Mouse (Mus musculus) neural tube, embryonic 13.5 days (tissue): Measurements from ENCODE around the gene Fam234b. TPM values are rescaled to one million over a fixed set of nuclear protein-coding genes. Genes with fewer than 3 reads are reported as not detected.

Experiments used
- ATAC-seq: fragments of 200-750 bp; cut with Nextera tagmentation; 2 replicates; pipeline ENCODE4 v1.8.0; 2017; ENCODE audit warnings: low read depth, mild to moderate bottlenecking, moderate TSS enrichment, moderate library complexity
- H3K27ac ChIP-seq: fragments of 300-500 bp; sonication (generic); replicated peaks from 2 replicates; pipeline ENCODE4 v1.5.1; 2015; ENCODE audit warnings: moderate library complexity, mild to moderate bottlenecking, inconsistent platforms
- H3K27me3 ChIP-seq: fragments of 300-500 bp; sonication (generic); 2 replicates; pipeline ENCODE4 v1.6.1; 2015; ENCODE audit warnings: mild to moderate bottlenecking, inconsistent platforms
- H3K36me3 ChIP-seq: fragments of 300-500 bp; sonication (generic); 2 replicates; pipeline ENCODE4 v1.6.1; 2015; ENCODE audit warnings: mild to moderate bottlenecking, inconsistent platforms
- H3K4me1 ChIP-seq: fragments of 300-500 bp; sonication (generic); replicated peaks from 2 replicates; pipeline ENCODE4 v1.6.1; 2015; ENCODE audit warnings: inconsistent platforms
- H3K4me2 ChIP-seq: fragments of 300-500 bp; sonication (generic); 2 replicates; pipeline ENCODE4 v1.6.1; 2015; ENCODE audit warnings: inconsistent platforms, mild to moderate bottlenecking, moderate library complexity
- H3K4me3 ChIP-seq: fragments of 300-500 bp; sonication (generic); 2 replicates; pipeline ENCODE4 v1.5.1; 2015; ENCODE audit warnings: mild to moderate bottlenecking, inconsistent platforms
- H3K9ac ChIP-seq: fragments of 300-500 bp; sonication (generic); 2 replicates; pipeline ENCODE4 v1.6.1; 2015; ENCODE audit warnings: moderate library complexity, mild to moderate bottlenecking, inconsistent platforms
- H3K9me3 ChIP-seq: fragments of 300-500 bp; sonication (generic); 2 replicates; pipeline ENCODE4 v1.6.1; 2016; ENCODE audit warnings: inconsistent platforms
- WGBS: fragments of 180-500 bp; shearing (Covaris S2); methylation state at CpG from one replicate; pipeline ENCODE4 v1.1.7; 2015; 5-methylcytosine and 5-hydroxymethylcytosine counted together
- polyA plus RNA-seq: library from polyadenylated mRNA; unstranded; fragments of >200 nt; fragmentation: Nextera tagmentation; extraction: Ambion mirVana; gene quantifications from 2 replicates; pipeline ENCODE4 v1.2.1, GENCODE M21; 2015

Fam234b gene
- 82.9 and 92.2 TPM in 2 replicates for polyA plus RNA-seq

DNA sequence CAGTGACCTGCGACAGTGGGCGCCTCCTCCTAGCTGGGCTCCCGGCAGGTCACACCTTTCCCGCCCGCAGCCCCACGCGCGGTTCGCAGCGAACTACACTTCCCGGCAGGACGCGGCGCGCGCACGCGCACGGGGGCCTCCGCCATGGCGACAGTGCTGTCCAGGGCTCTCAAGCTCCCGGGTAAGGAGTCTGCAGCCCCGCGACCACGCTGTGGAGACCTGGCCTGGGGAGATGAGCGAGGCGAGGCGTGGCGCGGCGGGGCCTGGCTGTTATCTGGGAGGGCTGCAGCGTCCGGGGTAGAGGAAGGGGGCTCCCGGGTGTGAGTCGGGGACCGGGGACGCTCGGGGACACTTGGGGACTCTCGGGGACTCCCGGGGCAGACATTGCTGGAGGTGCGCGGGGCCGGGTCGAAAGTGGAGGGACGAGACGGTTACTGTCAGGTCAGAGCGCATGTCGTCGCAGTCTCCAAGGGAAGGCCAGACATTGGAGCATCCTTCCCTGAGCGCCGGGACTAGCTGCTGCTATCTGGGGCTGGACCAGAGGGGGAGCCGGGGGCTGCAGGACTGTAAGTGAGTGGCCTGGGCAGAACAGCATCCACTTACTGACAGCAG, at the start of gene Fam234b, which contains the start of gene Hebp1:
Gene Fam234b (plus strand): TSS at position 57 of the 612 bp plus-strand sequence.
Gene Hebp1 (minus strand): TSS at position 102 of the 612 bp plus-strand sequence.
- WGBS = under 1% methylated on average over 52 of the region's 52 CpGs
- peak within 1 kb of the TSS; percentile 91 for H3K27ac ChIP-seq
- H3K27me3 ChIP-seq = no peaks in the 10 kb centered on the region

DNA sequence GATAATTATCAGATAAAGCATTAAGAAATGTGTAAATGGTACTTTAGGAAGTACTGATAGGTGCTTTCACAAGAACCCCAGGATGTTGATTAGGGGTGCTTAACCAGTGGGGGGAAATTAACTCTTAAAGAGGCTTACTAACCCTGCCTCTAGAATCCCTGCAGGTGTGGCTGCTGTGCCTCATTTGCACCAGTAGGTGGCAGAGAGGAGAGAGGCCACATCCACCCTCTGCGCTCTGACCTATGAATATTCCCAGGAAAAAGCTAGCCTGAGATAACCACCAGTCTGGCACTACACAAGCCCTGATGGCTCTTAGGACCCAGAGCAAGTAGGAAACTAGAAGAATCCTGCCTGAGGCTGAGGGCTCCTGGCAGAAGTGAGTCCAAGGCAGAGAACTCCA, 49.3 kb upstream of the Fam234b start:
- Histone ChIP-seq H3K27ac (no peak overlapping the region), H3K36me3 (no peaks in the 10 kb centered on the region), H3K4me1 (no peaks in the 10 kb centered on the region), H3K4me3 (no peak overlapping the region), H3K4me2 (no peak overlapping the region), H3K27me3 (no peaks in the 10 kb centered on the region), H3K9me3 (no peaks in the 10 kb centered on the region), H3K9ac (no peak overlapping the region)
- ATAC-seq = no peak
- 42% methylated on average over 1 of the region's 1 CpGs for WGBS

More for the DNA sequence above, at the start of gene Fam234b, which contains the start of gene Hebp1:
- Histone ChIP-seq H3K36me3 (no peaks in the 10 kb centered on the region), H3K4me1 (peaks cover 46% of the 10 kb centered on the region), H3K9ac (peak within 1 kb of the TSS; percentile 92), H3K9me3 (no peaks in the 10 kb centered on the region), H3K4me3 (peak within 1 kb of the TSS; percentile 88), H3K4me2 (peak within 1 kb of the TSS; percentile 84)
- peak; percentile 94 for ATAC-seq

DNA sequence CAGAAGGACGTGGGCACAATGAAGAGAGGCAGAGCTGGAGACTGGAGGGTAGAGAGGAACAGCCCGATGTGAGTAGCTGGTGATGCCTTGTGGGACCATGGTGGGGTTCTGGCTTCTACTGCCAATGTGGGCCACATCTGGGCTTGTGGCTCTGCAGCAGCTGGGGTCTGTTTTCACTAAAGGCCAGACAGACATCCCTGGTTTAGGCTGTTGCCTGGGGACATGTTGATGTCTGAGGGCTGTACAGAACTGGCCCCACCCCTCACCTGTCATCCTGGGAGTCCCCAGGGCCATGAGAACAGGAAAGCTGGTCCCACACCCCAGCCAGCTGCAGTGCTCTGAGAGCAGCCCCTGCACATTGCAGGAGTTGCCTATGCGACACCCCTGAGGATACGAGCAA, 48.6 kb upstream of the Fam234b start:
- no peak overlapping the region for H3K4me2 ChIP-seq
- no peak for ATAC-seq
- WGBS = 83% methylated on average over 4 of the region's 4 CpGs
- H3K27me3 ChIP-seq = no peaks in the 10 kb centered on the region
- H3K36me3 ChIP-seq = no peaks in the 10 kb centered on the region
- H3K9ac ChIP-seq = no peak overlapping the region
- no peaks in the 10 kb centered on the region for H3K4me1 ChIP-seq
- H3K9me3 ChIP-seq = no peaks in the 10 kb centered on the region
- no peak overlapping the region for H3K27ac ChIP-seq
- no peak overlapping the region for H3K4me3 ChIP-seq

DNA sequence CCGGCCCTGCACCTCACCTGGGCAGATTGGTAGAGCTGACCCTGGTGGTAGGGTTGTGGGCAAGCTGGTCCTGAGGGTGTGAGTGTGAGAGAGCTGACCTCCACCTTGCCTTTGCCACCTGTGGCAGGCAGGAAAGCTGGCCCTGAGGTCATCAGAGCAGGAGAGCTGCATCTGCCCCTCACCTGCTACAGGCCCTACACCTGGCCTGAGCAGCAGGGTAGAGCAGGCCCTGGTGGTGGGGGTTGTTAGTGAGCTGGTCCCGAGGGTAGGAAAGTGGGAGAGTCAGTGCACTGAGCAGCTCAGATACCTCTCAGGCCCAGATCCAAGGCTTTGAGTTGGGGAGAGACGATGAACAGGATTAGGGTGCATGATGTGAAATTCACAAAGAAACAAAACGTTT, 48.1 kb upstream of the Fam234b start:
- WGBS = 87% methylated on average over 4 of the region's 4 CpGs
- no peak overlapping the region for H3K4me2 ChIP-seq
- H3K36me3 ChIP-seq = no peaks in the 10 kb centered on the region
- no peak for ATAC-seq
- H3K4me3 ChIP-seq = no peak overlapping the region
- no peaks in the 10 kb centered on the region for H3K27me3 ChIP-seq
- no peak overlapping the region for H3K9ac ChIP-seq
- no peak overlapping the region for H3K27ac ChIP-seq
- no peaks in the 10 kb centered on the region for H3K4me1 ChIP-seq
- H3K9me3 ChIP-seq = no peaks in the 10 kb centered on the region

DNA sequence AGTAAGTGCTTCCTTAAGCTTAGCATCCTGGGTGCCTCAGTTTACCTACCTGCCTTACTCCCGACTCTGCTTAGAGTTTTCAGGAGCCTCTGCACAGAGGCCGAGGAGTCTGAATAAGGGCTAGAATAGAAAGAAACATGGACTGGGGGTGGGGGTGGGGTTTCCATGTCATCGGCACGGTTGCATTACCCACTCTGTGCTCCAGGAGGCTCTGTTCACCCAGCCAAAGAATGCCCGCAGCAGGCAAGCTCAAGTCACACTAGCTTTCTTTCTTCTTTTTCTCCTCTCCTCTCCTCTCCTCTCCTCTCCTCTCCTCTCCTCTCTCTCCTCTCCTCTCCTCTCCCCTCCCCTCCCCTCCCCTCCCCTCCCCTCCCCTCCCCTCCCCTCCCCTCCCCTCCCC, 47.5 kb upstream of the Fam234b start:
- H3K4me3 ChIP-seq = no peak overlapping the region
- 43% methylated on average over 5 of the region's 5 CpGs for WGBS
- no peak overlapping the region for H3K27ac ChIP-seq
- no peak for ATAC-seq
- H3K27me3 ChIP-seq = no peaks in the 10 kb centered on the region
- H3K4me1 ChIP-seq = no peaks in the 10 kb centered on the region
- H3K36me3 ChIP-seq = no peaks in the 10 kb centered on the region
- H3K4me2 ChIP-seq = no peak overlapping the region
- no peaks in the 10 kb centered on the region for H3K9me3 ChIP-seq
- no peak overlapping the region for H3K9ac ChIP-seq

DNA sequence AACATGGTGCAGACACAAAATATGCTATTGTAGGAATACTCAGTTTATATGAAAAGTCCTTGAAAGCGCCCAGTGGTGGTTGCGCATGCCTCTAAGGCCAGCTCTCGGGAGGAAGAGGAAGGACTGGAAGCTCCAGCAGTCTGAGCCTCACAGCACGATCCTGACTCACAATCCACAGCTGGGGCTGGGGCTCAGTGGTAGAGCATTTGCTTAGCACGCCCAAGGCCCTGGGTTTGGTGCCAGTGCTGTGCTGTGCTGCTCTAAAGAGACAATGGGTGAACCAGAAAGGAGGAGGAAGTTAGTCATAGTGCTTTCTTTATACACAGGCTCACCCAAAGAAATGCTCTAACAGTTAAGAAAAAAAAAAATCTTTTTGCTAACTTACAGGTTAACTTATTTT, 44.1 kb upstream of the Fam234b start:
- WGBS = 77% methylated on average over 5 of the region's 5 CpGs
- Histone ChIP-seq H3K27me3 (no peaks in the 10 kb centered on the region), H3K4me1 (no peaks in the 10 kb centered on the region), H3K4me3 (no peak overlapping the region), H3K9me3 (no peaks in the 10 kb centered on the region), H3K36me3 (no peaks in the 10 kb centered on the region), H3K4me2 (no peak overlapping the region), H3K27ac (no peak overlapping the region), H3K9ac (no peak overlapping the region)
- ATAC-seq = no peak

DNA sequence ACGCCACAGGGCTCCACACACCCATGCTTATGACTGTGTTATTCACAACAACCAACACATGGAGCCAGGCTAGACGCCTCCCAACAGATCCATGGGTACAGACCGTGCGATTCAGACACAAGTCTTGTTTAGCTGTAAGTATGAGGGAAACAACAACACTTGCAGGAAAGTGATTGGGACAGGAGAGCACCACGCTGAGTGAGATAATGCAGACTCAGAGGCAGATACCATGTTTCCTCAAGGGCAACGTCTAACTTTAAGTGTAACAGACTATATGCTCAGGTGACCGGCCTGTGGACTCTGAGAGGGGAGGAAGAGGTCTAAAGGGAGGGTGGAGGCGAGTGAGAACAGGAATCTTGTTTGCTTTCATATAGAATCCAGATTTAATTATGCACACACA, 41.2 kb upstream of the Fam234b start:
- Histone ChIP-seq H3K4me1 (no peaks in the 10 kb centered on the region), H3K4me2 (no peak overlapping the region), H3K9me3 (no peaks in the 10 kb centered on the region), H3K9ac (no peak overlapping the region), H3K27me3 (no peaks in the 10 kb centered on the region), H3K4me3 (no peak overlapping the region), H3K27ac (no peak overlapping the region), H3K36me3 (no peaks in the 10 kb centered on the region)
- no peak for ATAC-seq
- 83% methylated on average over 8 of the region's 8 CpGs for WGBS

DNA sequence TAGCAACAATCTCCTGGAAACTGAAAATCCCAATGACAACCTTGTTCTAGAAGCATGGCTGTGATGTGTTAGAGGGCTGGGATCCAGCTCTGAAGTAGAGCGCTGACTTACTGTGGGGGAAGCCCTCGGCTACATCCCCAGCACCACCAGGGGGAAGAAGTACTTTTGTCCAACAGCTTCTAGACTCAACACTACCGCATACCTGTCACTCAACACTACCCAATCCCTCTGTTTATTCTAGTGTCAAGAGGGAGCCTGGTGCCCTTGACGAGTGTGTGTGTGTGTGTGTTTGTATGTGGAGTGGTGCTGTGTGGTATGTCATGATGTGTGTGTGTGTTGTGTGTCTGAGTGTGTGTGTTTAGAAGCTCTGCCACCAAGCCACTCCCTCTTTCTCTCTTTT, 40.3 kb upstream of the Fam234b start:
- H3K27me3 ChIP-seq = no peaks in the 10 kb centered on the region
- no peak overlapping the region for H3K27ac ChIP-seq
- no peak for ATAC-seq
- no peak overlapping the region for H3K9ac ChIP-seq
- WGBS = 87% methylated on average over 4 of the region's 4 CpGs
- no peak overlapping the region for H3K4me3 ChIP-seq
- H3K36me3 ChIP-seq = no peaks in the 10 kb centered on the region
- H3K4me1 ChIP-seq = no peaks in the 10 kb centered on the region
- H3K4me2 ChIP-seq = no peak overlapping the region
- no peaks in the 10 kb centered on the region for H3K9me3 ChIP-seq

DNA sequence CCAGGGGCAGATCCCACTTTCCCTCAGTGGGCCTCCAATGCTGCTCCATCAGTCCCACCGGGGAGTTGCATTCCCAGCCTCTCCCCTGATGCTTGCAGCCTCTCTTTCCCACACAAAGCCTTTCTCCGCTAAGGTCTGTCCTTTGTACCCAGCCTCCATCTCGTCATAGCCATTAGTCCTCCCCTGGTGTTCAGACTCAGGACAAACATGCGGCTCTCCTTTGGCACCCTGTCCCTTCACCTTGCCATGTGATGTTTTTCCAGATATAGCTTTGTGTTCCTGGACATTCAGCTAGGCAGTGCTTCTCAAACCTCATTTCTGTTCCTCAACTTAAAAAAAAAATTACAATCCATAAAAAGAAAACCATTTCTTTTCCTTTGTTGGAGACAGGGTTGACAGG, 39.3 kb upstream of the Fam234b start:
- ATAC-seq = no peak
- WGBS = 34% methylated on average over 4 of the region's 4 CpGs
- no peaks in the 10 kb centered on the region for H3K9me3 ChIP-seq

DNA sequence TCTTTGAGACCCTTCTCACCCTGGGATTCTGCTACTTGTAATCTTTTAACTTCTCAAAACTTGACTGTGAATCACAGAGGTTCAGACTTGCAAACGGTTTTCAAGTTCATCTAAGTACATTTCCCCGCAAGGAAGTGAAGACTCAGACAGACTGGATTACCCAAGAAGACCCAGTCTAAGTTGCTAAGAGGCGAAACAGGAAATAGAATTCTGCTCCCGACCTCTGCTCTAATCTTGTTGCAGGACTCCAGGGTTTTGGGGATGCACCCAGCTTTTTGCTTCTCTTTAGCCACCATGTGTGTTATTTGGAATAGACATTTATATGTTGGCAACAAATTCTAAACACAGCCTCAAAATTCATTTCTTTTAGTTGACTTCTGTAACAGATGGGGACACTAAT, 36.4 kb upstream of the Fam234b start:
- H3K9ac ChIP-seq = no peak overlapping the region
- no peaks in the 10 kb centered on the region for H3K4me1 ChIP-seq
- no peak overlapping the region for H3K4me2 ChIP-seq
- 75% methylated on average over 4 of the region's 4 CpGs for WGBS
- H3K27ac ChIP-seq = no peak overlapping the region
- peaks cover 3% of the 10 kb centered on the region; the same call in 1 of the 2 replicates for H3K27me3 ChIP-seq
- no peak overlapping the region for H3K4me3 ChIP-seq
- no peak for ATAC-seq
- H3K9me3 ChIP-seq = no peaks in the 10 kb centered on the region
- H3K36me3 ChIP-seq = no peaks in the 10 kb centered on the region

More for the DNA sequence above, 39.3 kb upstream of the Fam234b start:
- Histone ChIP-seq H3K9ac (no peak overlapping the region), H3K27me3 (no peaks in the 10 kb centered on the region), H3K4me3 (no peak overlapping the region), H3K4me1 (no peaks in the 10 kb centered on the region), H3K27ac (no peak overlapping the region), H3K4me2 (no peak overlapping the region), H3K36me3 (no peaks in the 10 kb centered on the region)

DNA sequence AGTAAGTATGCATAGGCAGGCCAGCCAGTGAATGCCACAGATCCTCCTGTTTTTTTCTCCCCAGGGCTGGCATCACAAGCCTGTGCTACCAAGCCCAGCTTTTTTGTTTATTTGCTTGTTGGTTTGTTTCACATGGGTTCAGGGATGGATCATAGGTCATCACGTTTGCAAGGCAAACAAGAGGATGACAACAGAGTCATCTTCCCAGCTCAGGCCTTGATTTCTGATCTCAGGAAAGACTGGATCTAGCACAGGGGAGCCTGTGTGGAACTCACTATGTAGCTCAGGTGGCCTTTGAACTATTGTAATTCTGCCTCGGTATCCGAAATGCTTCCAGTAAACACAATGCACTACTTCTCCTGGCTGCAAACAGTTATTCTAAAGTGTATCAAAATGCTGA, 35.5 kb upstream of the Fam234b start:
- no peak for ATAC-seq

DNA sequence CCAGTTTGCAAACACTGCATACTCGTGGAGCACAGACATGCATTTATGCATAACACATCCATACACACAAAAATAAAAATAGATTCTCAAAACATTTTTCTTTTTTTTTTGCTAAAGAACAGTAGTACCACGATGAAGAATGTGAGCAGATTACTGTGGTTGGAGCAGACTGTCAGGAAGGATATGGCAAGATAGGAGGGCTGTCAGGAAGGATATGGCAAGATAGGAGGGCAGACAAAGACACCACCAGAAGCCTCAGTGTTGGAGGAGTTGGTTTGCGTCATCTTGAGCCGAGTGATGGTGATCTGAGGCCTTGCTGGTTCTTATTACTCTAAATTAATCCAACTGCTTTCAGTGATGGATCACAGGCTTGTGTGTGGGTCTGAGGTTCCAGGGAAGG, 34.9 kb upstream of the Fam234b start:
- ATAC-seq = no peak
- WGBS = 85% methylated on average over 4 of the region's 4 CpGs
- no peaks in the 10 kb centered on the region for H3K36me3 ChIP-seq
- no peaks in the 10 kb centered on the region for H3K9me3 ChIP-seq
- peaks cover 7% of the 10 kb centered on the region for H3K4me1 ChIP-seq
- no peak overlapping the region for H3K4me2 ChIP-seq
- H3K27me3 ChIP-seq = peaks cover 9% of the 10 kb centered on the region; the same call in 1 of the 2 replicates
- no peak overlapping the region for H3K4me3 ChIP-seq
- H3K9ac ChIP-seq = no peak overlapping the region
- H3K27ac ChIP-seq = no peak overlapping the region

More for the DNA sequence above, 35.5 kb upstream of the Fam234b start:
- H3K36me3 ChIP-seq = no peaks in the 10 kb centered on the region
- H3K4me3 ChIP-seq = no peak overlapping the region
- WGBS = 93% methylated on average over 3 of the region's 3 CpGs
- no peak overlapping the region for H3K27ac ChIP-seq
- no peak overlapping the region for H3K4me2 ChIP-seq
- no peak overlapping the region for H3K9ac ChIP-seq
- H3K27me3 ChIP-seq = peaks cover 6% of the 10 kb centered on the region; the same call in 1 of the 2 replicates
- H3K4me1 ChIP-seq = 0 out of 2 replicates have a peak, but pooled peaks cover 2% of the 10 kb centered on the region
- H3K9me3 ChIP-seq = no peaks in the 10 kb centered on the region

DNA sequence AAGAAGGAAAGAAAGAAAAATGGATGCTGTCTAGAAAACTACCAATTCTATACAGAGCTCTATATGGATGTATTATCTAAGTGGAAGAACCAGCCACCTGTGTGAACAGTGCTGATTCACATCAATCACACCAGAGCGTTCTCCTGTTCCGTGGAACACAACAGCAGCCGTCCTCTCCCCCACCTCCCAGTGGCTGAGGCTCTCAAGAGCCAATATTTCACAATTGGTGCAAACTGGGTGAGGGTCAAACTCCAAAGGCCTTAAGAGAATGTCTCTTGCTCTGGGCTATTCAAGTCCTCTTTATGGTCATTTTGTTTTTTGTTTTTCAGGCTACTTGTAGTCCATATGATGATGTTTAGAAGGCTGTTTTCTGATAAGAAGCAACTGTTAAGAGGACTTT, 32.6 kb upstream of the Fam234b start:
- Histone ChIP-seq H3K27me3 (peaks cover 9% of the 10 kb centered on the region; the same call in 1 of the 2 replicates), H3K4me1 (peaks cover 14% of the 10 kb centered on the region), H3K4me3 (no peak overlapping the region), H3K27ac (no peak overlapping the region), H3K9me3 (no peaks in the 10 kb centered on the region), H3K4me2 (no peak overlapping the region), H3K36me3 (no peaks in the 10 kb centered on the region), H3K9ac (no peak overlapping the region)
- ATAC-seq = no peak
- 72% methylated on average over 3 of the region's 3 CpGs for WGBS
